Mouse (Mus musculus): Measurements from ENCODE around the gene Hsf4. TPM values are rescaled to one million over a fixed set of nuclear protein-coding genes. Genes with fewer than 3 reads are reported as not detected.
A peak's percentile ranks its signal among the peaks of the same experiment; 100 is the strongest.

The Hsf4 gene
- polyA plus RNA-seq, 1 experiment from 2014 or later, result 0.27 TPM

- H3K9me3 ChIP-seq, result no peaks in the 10 kb centered on the region
- peaks cover 78% of the 10 kb centered on the region for H3K36me3 ChIP-seq
- 88% methylated on average over 8 of the region's 8 CpGs for WGBS
- peaks cover 42% of the 10 kb centered on the region for H3K4me1 ChIP-seq (replicated peaks)
- no peak overlapping the region for H3K27ac ChIP-seq
- H3K9ac ChIP-seq, result no peak overlapping the region
- ATAC-seq (ENCODE audit: low FRiP score), result no peak
- no peaks in the 10 kb centered on the region for H3K27me3 ChIP-seq
- H3K4me3 ChIP-seq, result no peak overlapping the region
- H3K4me2 ChIP-seq, result no peak overlapping the region
These were observed 33.8 kb downstream of the Hsf4 start for GRCm38 (mm10) chr8:105303396-105303795.

DNA sequence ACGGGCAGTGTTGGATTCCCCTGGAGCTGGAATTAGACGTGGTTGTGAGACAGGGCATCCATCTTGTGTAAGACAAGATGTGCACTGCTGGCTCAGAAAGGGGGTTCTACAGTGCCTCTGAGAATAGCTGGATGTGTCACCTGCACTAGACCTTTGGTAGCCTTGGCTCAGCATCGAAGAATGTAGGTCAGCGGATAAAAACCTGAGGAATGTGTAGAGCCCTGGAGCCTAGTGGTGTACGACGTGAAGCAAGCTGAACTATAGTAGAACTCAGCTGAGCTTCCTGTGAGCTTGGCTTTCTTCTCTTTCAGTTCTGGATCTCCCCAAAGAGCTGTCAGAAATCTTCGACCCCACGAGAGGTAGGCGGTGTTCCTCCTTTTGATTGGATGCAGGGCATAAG lies 34.3 kb downstream of the Hsf4 start:
- Histone ChIP-seq H3K36me3 (peaks cover 80% of the 10 kb centered on the region), H3K27me3 (no peaks in the 10 kb centered on the region), H3K9ac (no peak overlapping the region; the same call in 1 of the 2 replicates), H3K9me3 (no peaks in the 10 kb centered on the region), H3K4me2 (no peak overlapping the region), H3K27ac (0 out of 2 replicates have a peak overlapping the region, but pooled peaks have one; percentile 53), H3K4me1 (replicated peaks) (peaks cover 37% of the 10 kb centered on the region), H3K4me3 (no peak overlapping the region)
- WGBS, result 82% methylated on average over 9 of the region's 9 CpGs
- ATAC-seq (ENCODE audit: low FRiP score), result no peak

DNA sequence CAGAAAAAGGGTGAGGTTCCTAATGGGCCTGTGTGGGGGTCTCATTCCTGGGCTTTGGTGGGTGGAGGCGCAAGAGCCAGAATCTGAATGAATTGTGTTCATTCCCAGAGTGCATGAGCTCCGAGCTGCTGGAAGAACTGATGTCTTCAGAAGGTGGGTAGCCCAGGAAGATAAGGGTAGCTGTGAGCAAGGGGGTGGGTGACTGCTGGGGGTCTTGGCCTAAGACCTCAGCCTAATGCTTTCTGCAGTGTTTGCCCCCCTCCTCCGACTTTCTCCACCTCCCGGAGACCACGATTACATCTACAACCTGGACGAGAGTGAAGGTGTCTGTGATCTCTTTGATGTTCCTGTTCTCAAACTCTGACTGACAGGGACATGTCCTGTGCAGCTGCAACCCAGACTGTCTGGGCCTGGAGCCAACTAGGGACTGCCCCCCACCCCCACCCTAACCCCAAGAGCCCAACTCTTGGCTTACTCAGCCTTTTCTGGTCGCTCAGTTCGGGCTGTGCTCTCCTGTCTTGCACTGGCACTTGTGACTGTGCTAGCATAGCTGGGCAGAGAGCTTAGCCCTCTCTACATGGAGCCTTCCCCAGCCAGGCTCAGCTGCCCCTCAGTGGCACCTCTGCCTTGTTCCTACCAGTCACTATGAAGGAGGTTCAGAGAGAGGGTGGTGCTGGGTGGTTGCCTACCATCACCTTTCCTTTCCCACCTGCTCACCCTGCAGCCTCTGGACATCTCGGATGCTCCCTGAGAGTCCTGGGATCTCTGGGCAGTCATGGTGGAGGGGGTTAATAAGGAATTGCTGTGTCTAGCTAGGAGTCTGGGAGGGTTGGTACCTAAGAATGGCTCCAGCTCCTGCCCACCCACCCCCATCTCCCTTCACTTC lies 35.0 kb downstream of the Hsf4 start:
- Histone ChIP-seq H3K4me2 (no peak overlapping the region), H3K9me3 (no peaks in the 10 kb centered on the region), H3K27ac (peak overlapping the region; percentile 53; the same call in 1 of the 2 replicates), H3K9ac (no peak overlapping the region; the same call in 1 of the 2 replicates), H3K36me3 (peaks cover 82% of the 10 kb centered on the region), H3K4me3 (no peak overlapping the region), H3K4me1 (replicated peaks) (peaks cover 30% of the 10 kb centered on the region), H3K27me3 (no peaks in the 10 kb centered on the region)
- peak; percentile 9; the same call in 1 of the 2 replicates for ATAC-seq (ENCODE audit: low FRiP score)
- 68% methylated on average over 9 of the region's 9 CpGs for WGBS

DNA sequence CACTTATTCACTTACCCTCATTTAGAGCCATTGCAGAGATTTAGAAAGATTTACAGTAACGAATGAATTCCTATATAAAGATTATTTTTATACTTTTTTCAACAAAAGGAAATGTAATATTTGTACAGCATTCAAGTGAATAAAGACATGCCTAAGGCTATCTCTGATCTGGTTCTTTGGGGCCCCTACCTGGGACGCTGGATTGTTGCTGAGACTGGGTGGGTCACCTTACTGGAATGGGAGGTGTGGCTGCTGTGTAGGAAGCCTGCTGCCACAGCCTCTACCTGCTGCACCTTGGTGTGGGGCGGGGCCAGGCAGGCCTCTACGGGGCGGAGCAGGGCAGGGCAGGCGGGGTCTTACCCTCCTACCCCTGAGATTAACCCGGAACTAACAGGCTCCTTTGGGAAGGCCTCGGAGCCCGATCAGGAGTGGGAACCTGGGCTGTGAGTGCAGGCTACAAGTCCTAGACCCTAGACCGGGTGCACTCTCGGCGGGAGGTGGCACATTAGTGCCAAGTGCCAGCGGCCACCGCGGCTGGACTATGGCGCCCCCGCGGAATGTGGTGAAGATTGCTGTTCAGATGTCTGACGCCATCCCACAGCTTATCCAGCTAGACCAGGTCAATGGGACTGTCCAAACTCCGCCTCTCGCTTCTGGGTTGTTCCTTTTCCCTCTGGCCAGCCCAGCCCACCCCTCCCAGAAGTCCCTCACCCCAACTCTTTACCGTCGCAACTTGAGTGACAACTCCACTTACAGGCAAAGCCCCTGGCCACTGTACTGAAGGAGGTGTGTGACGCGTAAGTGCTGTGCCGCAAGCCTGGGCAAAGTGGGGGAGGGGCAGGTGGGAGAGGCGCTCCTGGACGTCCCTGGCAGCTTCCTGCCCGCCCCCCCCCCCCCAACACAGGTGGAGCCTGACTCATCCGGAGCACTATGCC lies 35.9 kb downstream of the Hsf4 start, which contains the start of gene Elmo3:
Gene Elmo3 (plus strand): TSS at position 391 of the 935 bp plus-strand sequence.
- Histone ChIP-seq H3K27me3 (no peaks in the 10 kb centered on the region), H3K9me3 (no peaks in the 10 kb centered on the region), H3K36me3 (peaks cover 82% of the 10 kb centered on the region), H3K4me3 (peak within 1 kb of the TSS; percentile 17; the same call in 1 of the 2 replicates), H3K4me2 (peak within 1 kb of the TSS; percentile 48), H3K9ac (peak within 1 kb of the TSS; percentile 66), H3K27ac (peak within 1 kb of the TSS; percentile 66), H3K4me1 (replicated peaks) (peaks cover 25% of the 10 kb centered on the region)
- peak; percentile 55 for ATAC-seq (ENCODE audit: low FRiP score)
- 8% methylated on average over 30 of the region's 30 CpGs for whole genome bisulfite sequencing

- peaks cover 79% of the 10 kb centered on the region for H3K36me3 ChIP-seq
- H3K9ac ChIP-seq, result peak overlapping the region; percentile 66; the same call in 1 of the 2 replicates
- ATAC-seq (ENCODE audit: low FRiP score), result peak; percentile 33
- no peaks in the 10 kb centered on the region for H3K9me3 ChIP-seq
- whole genome bisulfite sequencing, result 60% methylated on average over 5 of the region's 5 CpGs
- peak overlapping the region; percentile 66 for H3K27ac ChIP-seq
- H3K4me2 ChIP-seq, result peak overlapping the region; percentile 48
- H3K4me1 ChIP-seq (replicated peaks), result peaks cover 25% of the 10 kb centered on the region
- peak overlapping the region; percentile 17; the same call in 1 of the 2 replicates for H3K4me3 ChIP-seq
- no peaks in the 10 kb centered on the region for H3K27me3 ChIP-seq
These were observed 36.6 kb downstream of the Hsf4 start for GRCm38 (mm10) chr8:105306146-105306691.

- Histone ChIP-seq H3K9ac (no peak overlapping the region), H3K27ac (no peak overlapping the region), H3K9me3 (no peaks in the 10 kb centered on the region), H3K36me3 (peaks cover 79% of the 10 kb centered on the region), H3K4me2 (no peak overlapping the region), H3K27me3 (no peaks in the 10 kb centered on the region), H3K4me1 (replicated peaks) (peaks cover 25% of the 10 kb centered on the region), H3K4me3 (no peak overlapping the region)
- WGBS, result 95% methylated on average over 13 of the region's 13 CpGs
- no peak for ATAC-seq (ENCODE audit: low FRiP score)
These were observed 38.1 kb downstream of the Hsf4 start for GRCm38 (mm10) chr8:105307670-105308069.

DNA sequence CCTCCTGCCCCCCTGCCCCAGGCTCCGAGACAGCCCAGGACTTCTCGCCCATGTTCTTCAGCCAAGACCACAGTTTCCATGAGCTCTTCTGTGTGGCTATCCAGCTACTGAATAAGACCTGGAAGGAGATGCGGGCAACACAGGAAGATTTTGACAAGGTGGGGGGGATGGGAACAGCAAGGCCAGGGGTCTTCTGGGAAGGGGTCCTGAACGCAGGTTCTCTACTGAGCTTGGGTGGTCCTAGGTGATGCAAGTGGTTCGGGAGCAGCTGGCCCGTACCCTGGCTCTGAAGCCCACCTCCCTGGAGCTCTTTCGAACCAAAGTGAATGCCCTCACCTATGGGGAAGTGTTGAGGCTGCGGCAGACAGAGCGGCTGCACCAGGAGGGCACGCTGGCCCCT lies 38.8 kb downstream of the Hsf4 start:
- peaks cover 25% of the 10 kb centered on the region for H3K4me1 ChIP-seq (replicated peaks)
- H3K27me3 ChIP-seq, result no peaks in the 10 kb centered on the region
- no peak overlapping the region for H3K4me3 ChIP-seq
- WGBS, result 96% methylated on average over 10 of the region's 10 CpGs
- no peaks in the 10 kb centered on the region for H3K9me3 ChIP-seq
- H3K4me2 ChIP-seq, result no peak overlapping the region
- no peak overlapping the region for H3K9ac ChIP-seq
- no peak for ATAC-seq (ENCODE audit: low FRiP score)
- no peak overlapping the region for H3K27ac ChIP-seq
- peaks cover 80% of the 10 kb centered on the region for H3K36me3 ChIP-seq

- H3K9ac ChIP-seq, result no peak overlapping the region
- peaks cover 80% of the 10 kb centered on the region for H3K36me3 ChIP-seq
- H3K4me2 ChIP-seq, result no peak overlapping the region
- no peaks in the 10 kb centered on the region for H3K9me3 ChIP-seq
- H3K4me3 ChIP-seq, result no peak overlapping the region
- no peak for ATAC-seq (ENCODE audit: low FRiP score)
- peaks cover 22% of the 10 kb centered on the region for H3K4me1 ChIP-seq (replicated peaks)
- H3K27ac ChIP-seq, result no peak overlapping the region
- WGBS, result 82% methylated on average over 15 of the region's 15 CpGs
- no peaks in the 10 kb centered on the region for H3K27me3 ChIP-seq
These were observed 39.7 kb downstream of the Hsf4 start for GRCm38 (mm10) chr8:105309142-105309847.

GRCm38 (mm10) chr8:105310118-105310517 lies 40.5 kb downstream of the Hsf4 start:
- no peaks in the 10 kb centered on the region for H3K27me3 ChIP-seq
- H3K4me2 ChIP-seq, result no peak overlapping the region
- no peak for ATAC-seq (ENCODE audit: low FRiP score)
- 85% methylated on average over 8 of the region's 8 CpGs for WGBS
- H3K4me1 ChIP-seq (replicated peaks), result peaks cover 14% of the 10 kb centered on the region
- H3K4me3 ChIP-seq, result no peak overlapping the region
- H3K36me3 ChIP-seq, result peaks cover 82% of the 10 kb centered on the region
- H3K9ac ChIP-seq, result no peak overlapping the region
- no peaks in the 10 kb centered on the region for H3K9me3 ChIP-seq
- no peak overlapping the region for H3K27ac ChIP-seq

GRCm38 (mm10) chr8:105311718-105312117 lies 42.1 kb downstream of the Hsf4 start:
- H3K27me3 ChIP-seq, result no peaks in the 10 kb centered on the region
- H3K9me3 ChIP-seq, result no peaks in the 10 kb centered on the region
- no peaks in the 10 kb centered on the region for H3K4me1 ChIP-seq (replicated peaks)
- no peak overlapping the region for H3K4me2 ChIP-seq
- no peak overlapping the region for H3K4me3 ChIP-seq
- ATAC-seq (ENCODE audit: low FRiP score), result no peak
- peaks cover 95% of the 10 kb centered on the region for H3K36me3 ChIP-seq
- H3K27ac ChIP-seq, result no peak overlapping the region
- H3K9ac ChIP-seq, result no peak overlapping the region
- WGBS, result 90% methylated on average over 1 of the region's 1 CpGs

GRCm38 (mm10) chr8:105312891-105313481 lies 43.4 kb downstream of the Hsf4 start:
- Histone ChIP-seq H3K27me3 (no peaks in the 10 kb centered on the region), H3K9ac (no peak overlapping the region), H3K4me3 (no peak overlapping the region), H3K36me3 (peaks cover 97% of the 10 kb centered on the region), H3K27ac (no peak overlapping the region), H3K9me3 (no peaks in the 10 kb centered on the region), H3K4me1 (replicated peaks) (no peaks in the 10 kb centered on the region), H3K4me2 (no peak overlapping the region)
- WGBS, result 95% methylated on average over 8 of the region's 8 CpGs
- no peak for ATAC-seq (ENCODE audit: low FRiP score)
